Mouse (Mus musculus) heart, embryonic 11.5 days (tissue): ENCODE data around the gene Gtpbp8. TPM values are rescaled to one million over a fixed set of nuclear protein-coding genes. Genes with fewer than 3 reads are reported as not detected.

Experiments used
- ATAC-seq: fragments of 200-750 bp; cut with Nextera tagmentation; replicated peaks from 2 replicates; pipeline ENCODE4 v1.8.0; 2017; ENCODE audit warnings: moderate library complexity; ENCODE audit not compliant: insufficient number of reproducible peaks, low FRiP score, low TSS enrichment
- H3K27ac ChIP-seq: fragments of 300-500 bp; sonication (generic); 2 replicates; pipeline ENCODE4 v1.5.1; 2014; ENCODE audit warnings: mild to moderate bottlenecking, low read depth, low read length
- H3K27me3 ChIP-seq: fragments of 300-500 bp; sonication (generic); 2 replicates; pipeline ENCODE4 v1.6.1; 2014; ENCODE audit warnings: mild to moderate bottlenecking, low read length, mixed read lengths; ENCODE audit not compliant: control insufficient read depth, insufficient read depth
- H3K36me3 ChIP-seq: fragments of 300-500 bp; sonication (generic); 2 replicates; pipeline ENCODE4 v1.6.1; 2014; ENCODE audit warnings: mild to moderate bottlenecking, low read length, moderate library complexity, mixed read lengths; ENCODE audit not compliant: control insufficient read depth, insufficient read depth
- H3K4me1 ChIP-seq: fragments of 300-500 bp; sonication (generic); 2 replicates; pipeline ENCODE4 v1.6.1; 2014; ENCODE audit warnings: low read length; ENCODE audit not compliant: control insufficient read depth, insufficient read depth
- H3K4me2 ChIP-seq: fragments of 300-500 bp; sonication (generic); 2 replicates; pipeline ENCODE4 v1.6.1; 2014; ENCODE audit warnings: mild to moderate bottlenecking, moderate library complexity
- H3K4me3 ChIP-seq: fragments of 300-500 bp; sonication (generic); 2 replicates; pipeline ENCODE4 v1.5.1; 2014; ENCODE audit warnings: low read depth, low read length
- H3K9ac ChIP-seq: fragments of 300-500 bp; sonication (generic); 2 replicates; pipeline ENCODE4 v1.6.1; 2014; ENCODE audit warnings: mild to moderate bottlenecking, low read depth, low read length, moderate library complexity
- H3K9me3 ChIP-seq: fragments of 300-500 bp; sonication (generic); replicated peaks from 2 replicates; pipeline ENCODE4 v1.6.1; 2016; ENCODE audit warnings: low read length; ENCODE audit not compliant: control insufficient read depth
- WGBS: fragments of 180-500 bp; shearing (Covaris S2); extraction: QIAGEN DNeasy Blood & Tissue Kit; methylation state at CpG from one replicate; pipeline ENCODE4 v1.1.7; 2014; ENCODE audit not compliant: insufficient replicate concordance; 5-methylcytosine and 5-hydroxymethylcytosine counted together
- polyA plus RNA-seq: library from polyadenylated mRNA; unstranded; fragments of >200 nt; fragmentation: Nextera tagmentation; extraction: Ambion mirVana; gene quantifications from 2 replicates; pipeline ENCODE4 v1.2.1, GENCODE M21; 2014

Gene Gtpbp8
- polyA plus RNA-seq, 1 experiment from 2014 or later, result 24.8 TPM

DNA sequence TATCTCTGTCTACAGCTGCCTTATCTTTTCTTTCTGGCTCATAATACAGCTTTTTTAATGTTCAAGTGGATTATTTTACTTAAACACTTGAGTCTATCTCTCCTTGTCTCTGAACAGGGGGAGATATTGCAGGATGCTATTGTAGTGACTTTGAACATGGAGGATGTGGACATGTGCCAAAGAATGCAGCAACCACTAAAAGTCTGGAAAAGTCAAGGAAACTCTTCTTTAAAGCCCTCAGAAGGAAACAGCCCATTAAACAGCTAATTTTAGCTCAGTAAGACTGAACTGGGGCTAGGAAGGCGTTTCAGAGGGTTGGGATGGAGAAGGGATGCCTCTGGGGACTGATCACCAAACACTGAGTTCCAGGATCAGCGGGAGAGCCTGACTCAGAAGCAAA lies 23.5 kb downstream of the Gtpbp8 start:
- Histone ChIP-seq H3K27me3 (no peaks in the 10 kb centered on the region), H3K9me3 (no peaks in the 10 kb centered on the region), H3K36me3 (0 out of 2 replicates have a peak, but pooled peaks cover 3% of the 10 kb centered on the region), H3K4me3 (no peak overlapping the region), H3K9ac (no peak overlapping the region), H3K4me2 (0 out of 2 replicates have a peak overlapping the region, but pooled peaks have one; percentile 14), H3K27ac (no peak overlapping the region), H3K4me1 (peaks cover 4% of the 10 kb centered on the region)
- WGBS, result 65% methylated on average over 2 of the region's 2 CpGs
- ATAC-seq, result no peak

- H3K36me3 ChIP-seq, result 0 out of 2 replicates have a peak, but pooled peaks cover 3% of the 10 kb centered on the region
- H3K9ac ChIP-seq, result no peak overlapping the region
- no peak for ATAC-seq
- H3K4me3 ChIP-seq, result no peak overlapping the region
- no peak overlapping the region for H3K4me2 ChIP-seq
- no peaks in the 10 kb centered on the region for H3K9me3 ChIP-seq
- 78% methylated on average over 3 of the region's 3 CpGs for WGBS
- H3K27me3 ChIP-seq, result no peaks in the 10 kb centered on the region
- no peak overlapping the region for H3K27ac ChIP-seq
- peaks cover 4% of the 10 kb centered on the region for H3K4me1 ChIP-seq
Observed at GRCm38 (mm10) chr16:44720518-44720917, 25.6 kb downstream of the Gtpbp8 start.

DNA sequence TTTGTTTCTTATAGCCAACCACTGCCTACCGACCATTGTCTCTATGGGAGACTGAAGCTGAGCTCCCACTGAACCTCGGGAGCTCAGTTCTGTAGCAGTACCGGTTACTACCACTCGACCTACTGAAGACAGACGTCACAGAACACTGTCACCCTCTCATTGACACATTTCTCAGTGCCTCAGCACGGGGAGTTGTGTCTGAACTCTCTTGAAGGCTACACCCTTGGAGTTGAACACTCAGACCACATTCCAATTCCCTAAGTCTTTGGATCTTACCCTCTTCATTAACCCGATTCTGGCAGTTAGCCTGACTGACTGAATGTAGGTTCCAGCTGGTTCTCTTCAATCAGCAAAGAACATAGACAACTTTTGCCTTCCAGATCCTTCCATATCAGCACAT lies 26.8 kb downstream of the Gtpbp8 start:
- WGBS, result 65% methylated on average over 7 of the region's 7 CpGs
- Histone ChIP-seq H3K27ac (no peak overlapping the region), H3K36me3 (0 out of 2 replicates have a peak, but pooled peaks cover 3% of the 10 kb centered on the region), H3K27me3 (no peaks in the 10 kb centered on the region), H3K4me3 (no peak overlapping the region), H3K9ac (no peak overlapping the region), H3K9me3 (no peaks in the 10 kb centered on the region), H3K4me1 (no peaks in the 10 kb centered on the region; the same call in 1 of the 2 replicates), H3K4me2 (no peak overlapping the region)
- ATAC-seq, result no peak

- H3K27ac ChIP-seq, result no peak overlapping the region
- no peaks in the 10 kb centered on the region for H3K9me3 ChIP-seq
- H3K9ac ChIP-seq, result no peak overlapping the region
- H3K27me3 ChIP-seq, result no peaks in the 10 kb centered on the region
- no peak for ATAC-seq
- H3K4me3 ChIP-seq, result no peak overlapping the region
- H3K36me3 ChIP-seq, result 0 out of 2 replicates have a peak, but pooled peaks cover 3% of the 10 kb centered on the region
- WGBS, result 70% methylated on average over 2 of the region's 2 CpGs
- no peaks in the 10 kb centered on the region; the same call in 1 of the 2 replicates for H3K4me1 ChIP-seq
- no peak overlapping the region for H3K4me2 ChIP-seq
Observed at GRCm38 (mm10) chr16:44717838-44718237, 28.3 kb downstream of the Gtpbp8 start.

GRCm38 (mm10) chr16:44717141-44717634 lies 29.0 kb downstream of the Gtpbp8 start:
- Histone ChIP-seq H3K9me3 (no peaks in the 10 kb centered on the region), H3K27me3 (no peaks in the 10 kb centered on the region), H3K9ac (no peak overlapping the region), H3K27ac (no peak overlapping the region), H3K4me1 (no peaks in the 10 kb centered on the region; the same call in 1 of the 2 replicates), H3K36me3 (0 out of 2 replicates have a peak, but pooled peaks cover 3% of the 10 kb centered on the region), H3K4me2 (no peak overlapping the region), H3K4me3 (no peak overlapping the region)
- ATAC-seq, result no peak
- WGBS, result 79% methylated on average over 2 of the region's 2 CpGs

- no peaks in the 10 kb centered on the region; the same call in 1 of the 2 replicates for H3K4me1 ChIP-seq
- 0 out of 2 replicates have a peak, but pooled peaks cover 3% of the 10 kb centered on the region for H3K36me3 ChIP-seq
- H3K9me3 ChIP-seq, result no peaks in the 10 kb centered on the region
- ATAC-seq, result no peak
- H3K27me3 ChIP-seq, result no peaks in the 10 kb centered on the region
- 49% methylated on average over 10 of the region's 10 CpGs for WGBS
- no peak overlapping the region for H3K9ac ChIP-seq
- no peak overlapping the region for H3K4me3 ChIP-seq
- no peak overlapping the region for H3K27ac ChIP-seq
- peak overlapping the region; percentile 27; the same call in 1 of the 2 replicates for H3K4me2 ChIP-seq
Observed at GRCm38 (mm10) chr16:44716305-44717140, 29.6 kb downstream of the Gtpbp8 start.

DNA sequence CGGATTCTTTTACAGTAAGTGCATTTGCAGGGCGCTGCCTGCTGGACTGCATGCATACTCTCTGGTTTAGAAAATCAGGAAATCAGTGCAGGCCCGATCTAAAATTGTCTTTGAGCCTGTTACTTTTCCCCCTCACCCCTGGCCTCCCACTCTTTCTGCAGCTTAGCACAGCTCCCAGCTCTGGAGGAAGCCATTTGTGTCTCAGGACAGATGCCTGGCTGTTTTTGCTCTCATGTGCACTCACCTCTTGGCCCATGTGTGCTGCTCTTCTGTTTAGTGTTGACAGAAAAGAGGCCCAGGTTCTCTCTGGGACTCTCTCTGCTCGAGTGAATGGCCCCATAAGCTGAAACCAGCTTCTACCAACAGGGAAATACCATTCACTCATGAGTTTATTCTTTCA lies 42.7 kb downstream of the Gtpbp8 start:
- Histone ChIP-seq H3K36me3 (no peaks in the 10 kb centered on the region), H3K4me3 (no peak overlapping the region), H3K27me3 (no peaks in the 10 kb centered on the region), H3K9ac (no peak overlapping the region), H3K9me3 (no peaks in the 10 kb centered on the region), H3K4me1 (peaks cover 8% of the 10 kb centered on the region), H3K4me2 (no peak overlapping the region), H3K27ac (peak overlapping the region; percentile 29; the same call in 1 of the 2 replicates)
- WGBS, result 43% methylated on average over 4 of the region's 4 CpGs
- ATAC-seq, result no peak

GRCm38 (mm10) chr16:44702272-44702671 lies 43.9 kb downstream of the Gtpbp8 start:
- H3K4me1 ChIP-seq, result peaks cover 8% of the 10 kb centered on the region
- no peak for ATAC-seq
- H3K27ac ChIP-seq, result no peak overlapping the region

More at GRCm38 (mm10) chr16:44702272-44702671, 43.9 kb downstream of the Gtpbp8 start:
- 61% methylated on average over 5 of the region's 5 CpGs for WGBS
- Histone ChIP-seq H3K4me2 (no peak overlapping the region), H3K27me3 (no peaks in the 10 kb centered on the region), H3K9me3 (no peaks in the 10 kb centered on the region), H3K9ac (no peak overlapping the region), H3K36me3 (no peaks in the 10 kb centered on the region), H3K4me3 (no peak overlapping the region)
